Mouse (Mus musculus) midbrain, embryonic 14.5 days (tissue): Measurements from ENCODE around the gene Fam243. TPM values are rescaled to one million over a fixed set of nuclear protein-coding genes. Genes with fewer than 3 reads are reported as not detected.

Experiments
- ATAC-seq: fragments of 200-750 bp; cut with Nextera tagmentation; 2 replicates; pipeline ENCODE4 v1.8.0; 2017; ENCODE audit warnings: moderate number of reproducible peaks, moderate library complexity; ENCODE audit not compliant: low FRiP score, low TSS enrichment
- DNase-seq: peaks from one replicate; pipeline ENCODE4 v3.0.0-alpha.2; 2015
- H3K27ac ChIP-seq: fragments of 300-500 bp; sonication (generic); replicated peaks from 2 replicates; pipeline ENCODE4 v1.5.1; 2014; ENCODE audit warnings: mild to moderate bottlenecking, low read depth, low read length, moderate library complexity
- H3K27me3 ChIP-seq: fragments of 300-500 bp; sonication (generic); 2 replicates; pipeline ENCODE4 v1.6.1; 2014; ENCODE audit warnings: low read length, control low read depth, mixed read lengths; ENCODE audit not compliant: control insufficient read depth, insufficient read depth
- H3K36me3 ChIP-seq: fragments of 300-500 bp; sonication (generic); 2 replicates; pipeline ENCODE4 v1.6.1; 2014; ENCODE audit warnings: low read length, control low read depth; ENCODE audit not compliant: control insufficient read depth, insufficient read depth
- H3K4me1 ChIP-seq: fragments of 300-500 bp; sonication (generic); 2 replicates; pipeline ENCODE4 v1.6.1; 2014; ENCODE audit warnings: mild to moderate bottlenecking, antibody characterized with exemption, low read length, control low read depth; ENCODE audit not compliant: control insufficient read depth, insufficient read depth
- H3K4me2 ChIP-seq: fragments of 300-500 bp; sonication (generic); 2 replicates; pipeline ENCODE4 v1.6.1; 2014; ENCODE audit warnings: mild to moderate bottlenecking, low read length, moderate library complexity
- H3K4me3 ChIP-seq: fragments of 300-500 bp; sonication (generic); replicated peaks from 2 replicates; pipeline ENCODE4 v1.5.1; 2014; ENCODE audit warnings: low read depth, low read length
- H3K9ac ChIP-seq: fragments of 300-500 bp; sonication (generic); replicated peaks from 2 replicates; pipeline ENCODE4 v1.6.1; 2014; ENCODE audit warnings: mild to moderate bottlenecking, low read length, moderate library complexity
- H3K9me3 ChIP-seq: fragments of 300-500 bp; sonication (generic); 2 replicates; pipeline ENCODE4 v1.6.1; 2016; ENCODE audit warnings: low read length, control low read depth, mixed read lengths; ENCODE audit not compliant: control insufficient read depth
- WGBS: fragments of 180-500 bp; shearing (Covaris S2); extraction: QIAGEN DNeasy Blood & Tissue Kit; methylation state at CpG from one replicate; pipeline ENCODE4 v1.1.7; 2014; 5-methylcytosine and 5-hydroxymethylcytosine counted together
- polyA plus RNA-seq: library from polyadenylated mRNA; unstranded; fragments of >200 nt; fragmentation: Nextera tagmentation; extraction: Ambion mirVana; gene quantifications from 2 replicates; pipeline ENCODE4 v1.2.1, GENCODE M21; 2014

Fam243 gene
- polyA plus RNA-seq = not detected in 2 replicates

DNA sequence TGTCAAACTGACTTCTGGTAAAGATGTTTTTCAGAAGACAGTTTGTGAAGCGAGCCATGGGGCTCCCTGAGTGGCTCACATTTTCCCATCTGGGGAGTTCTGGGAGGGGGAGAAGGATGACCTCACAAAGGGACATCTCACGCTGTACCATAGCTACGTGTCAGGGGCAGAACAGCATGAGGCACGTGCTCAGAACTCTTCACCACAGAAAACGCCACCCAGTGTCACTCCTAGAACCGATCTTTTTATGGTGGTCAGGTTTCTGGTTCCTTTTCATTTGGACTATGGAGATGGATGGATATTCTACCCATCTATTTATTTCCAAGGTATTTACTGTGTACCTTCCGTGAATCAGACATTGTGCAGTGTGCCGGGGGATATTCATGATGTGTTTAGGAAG, at the start of gene Fam243:
Gene Fam243, minus strand, starts transcription at position 101 of the 400 bp plus-strand sequence.
- ATAC-seq (no peak), DNase-seq (no peak)
- Histone ChIP-seq H3K4me1 (peaks cover 8% of the 10 kb centered on the region), H3K36me3 (no peaks in the 10 kb centered on the region), H3K4me3 (no peak within 1 kb of the TSS), H3K27ac (no peak within 1 kb of the TSS), H3K27me3 (no peaks in the 10 kb centered on the region), H3K4me2 (no peak within 1 kb of the TSS), H3K9ac (no peak within 1 kb of the TSS), H3K9me3 (no peaks in the 10 kb centered on the region)
- WGBS = 91% methylated on average over 8 of the region's 8 CpGs

DNA sequence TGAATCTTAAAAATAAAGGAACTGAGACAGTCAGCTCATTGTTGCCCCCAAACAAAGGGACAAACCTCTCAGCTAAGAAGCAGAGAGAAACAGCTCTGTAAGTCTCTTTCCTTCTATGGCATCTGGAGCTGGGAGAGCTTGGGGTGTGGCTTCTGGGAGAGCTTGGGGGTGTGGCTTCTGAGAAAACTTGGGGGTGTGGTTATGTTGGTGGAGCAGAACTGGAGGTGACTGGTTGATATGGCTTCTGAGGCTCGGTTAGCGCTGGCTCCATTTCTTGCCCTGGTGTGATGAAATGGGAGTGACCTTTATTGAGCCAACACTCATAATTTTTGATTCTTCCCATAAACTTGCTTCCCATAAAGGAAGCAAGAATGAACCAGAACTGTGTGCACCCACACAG, 48.0 kb upstream of the Fam243 start:
- ATAC-seq = no peak
- WGBS = 62% methylated on average over 2 of the region's 2 CpGs

DNA sequence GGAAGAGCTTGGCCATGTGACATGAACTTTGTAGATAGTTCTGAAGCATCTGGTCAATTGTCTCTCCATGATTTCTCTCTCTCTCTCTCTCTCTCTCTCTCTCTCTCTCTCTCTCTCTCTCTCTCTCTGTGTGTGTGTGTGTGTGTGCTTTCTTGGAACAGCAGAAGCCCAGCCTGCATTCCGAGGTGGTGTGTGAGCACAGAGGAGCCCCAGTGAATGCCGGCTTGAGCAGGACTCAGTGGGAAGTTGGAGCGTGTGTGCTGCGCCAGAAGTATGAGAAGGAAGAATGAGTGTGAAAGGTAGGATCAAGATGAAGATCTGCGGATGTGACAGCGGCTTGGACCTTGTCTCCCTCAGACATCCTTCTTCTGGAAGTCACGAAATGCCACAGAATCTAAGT, 44.2 kb upstream of the Fam243 start:
- Histone ChIP-seq H3K4me2 (no peak overlapping the region), H3K27ac (no peak overlapping the region), H3K4me3 (no peak overlapping the region), H3K4me1 (no peaks in the 10 kb centered on the region), H3K9me3 (no peaks in the 10 kb centered on the region), H3K27me3 (no peaks in the 10 kb centered on the region), H3K9ac (no peak overlapping the region), H3K36me3 (no peaks in the 10 kb centered on the region)
- DNase-seq (no peak), ATAC-seq (no peak)
- 52% methylated on average over 7 of the region's 7 CpGs for WGBS

More for the DNA sequence above, 48.0 kb upstream of the Fam243 start:
- Histone ChIP-seq H3K36me3 (no peaks in the 10 kb centered on the region), H3K4me1 (0 out of 2 replicates have a peak, but pooled peaks cover 7% of the 10 kb centered on the region), H3K27me3 (no peaks in the 10 kb centered on the region), H3K4me2 (no peak overlapping the region), H3K27ac (no peak overlapping the region), H3K9ac (no peak overlapping the region), H3K4me3 (no peak overlapping the region), H3K9me3 (no peaks in the 10 kb centered on the region)
- no peak for DNase-seq

DNA sequence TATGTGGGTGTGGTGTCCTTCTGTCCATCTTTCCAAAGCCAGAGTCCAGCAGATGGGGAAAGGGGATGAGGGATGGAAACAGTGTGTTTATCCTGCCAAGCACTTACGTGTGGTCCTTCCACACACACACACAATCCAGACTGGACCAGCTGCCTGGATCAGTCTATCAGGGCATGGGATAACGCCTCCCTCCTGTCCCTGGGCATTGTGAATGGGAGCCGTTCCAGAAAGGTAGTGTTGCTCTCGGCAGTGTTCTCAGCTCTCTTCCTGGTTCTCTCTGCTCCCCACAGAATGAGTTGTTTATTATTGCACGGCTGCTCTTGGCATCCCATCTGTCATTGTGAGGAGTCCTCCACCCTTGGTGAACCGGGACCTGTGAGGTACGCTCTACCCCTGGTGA, 39.5 kb upstream of the Fam243 start:
- Histone ChIP-seq H3K9me3 (no peaks in the 10 kb centered on the region), H3K36me3 (no peaks in the 10 kb centered on the region), H3K4me1 (0 out of 2 replicates have a peak, but pooled peaks cover 3% of the 10 kb centered on the region), H3K4me2 (no peak overlapping the region), H3K27me3 (no peaks in the 10 kb centered on the region), H3K27ac (no peak overlapping the region), H3K9ac (no peak overlapping the region), H3K4me3 (no peak overlapping the region)
- ATAC-seq = no peak
- no peak for DNase-seq
- 88% methylated on average over 7 of the region's 7 CpGs for WGBS

DNA sequence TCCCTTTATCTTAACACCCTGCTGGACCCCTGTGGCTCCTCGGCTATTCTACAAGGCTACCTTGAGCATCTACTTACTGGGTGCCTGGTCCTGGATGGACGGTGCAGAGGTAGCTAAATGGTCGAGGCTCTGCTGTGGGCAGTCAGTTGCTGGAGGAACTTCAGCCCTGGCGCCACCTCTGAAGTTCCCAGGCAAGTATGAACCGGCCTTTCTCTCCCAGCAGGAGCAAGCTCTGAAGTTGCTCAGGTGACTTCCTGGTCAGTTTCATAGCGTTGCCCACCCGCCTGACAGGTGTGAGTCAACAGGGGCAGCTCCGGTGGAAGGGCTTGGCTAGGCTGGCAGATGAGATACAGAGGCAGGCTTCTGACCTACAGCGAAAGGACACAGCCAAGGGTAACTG, 38.0 kb upstream of the Fam243 start, which contains the start of gene Kcne1:
Gene Kcne1, minus strand, starts transcription at position 240 of the 400 bp plus-strand sequence.
- ATAC-seq = no peak
- no peaks in the 10 kb centered on the region for H3K36me3 ChIP-seq
- no peak for DNase-seq
- 67% methylated on average over 9 of the region's 9 CpGs for WGBS
- no peak within 1 kb of the TSS for H3K4me3 ChIP-seq
- H3K27me3 ChIP-seq = no peaks in the 10 kb centered on the region
- no peak within 1 kb of the TSS for H3K4me2 ChIP-seq
- 0 out of 2 replicates have a peak, but pooled peaks cover 3% of the 10 kb centered on the region for H3K4me1 ChIP-seq
- H3K9me3 ChIP-seq = no peaks in the 10 kb centered on the region
- H3K27ac ChIP-seq = no peak within 1 kb of the TSS
- H3K9ac ChIP-seq = no peak within 1 kb of the TSS

DNA sequence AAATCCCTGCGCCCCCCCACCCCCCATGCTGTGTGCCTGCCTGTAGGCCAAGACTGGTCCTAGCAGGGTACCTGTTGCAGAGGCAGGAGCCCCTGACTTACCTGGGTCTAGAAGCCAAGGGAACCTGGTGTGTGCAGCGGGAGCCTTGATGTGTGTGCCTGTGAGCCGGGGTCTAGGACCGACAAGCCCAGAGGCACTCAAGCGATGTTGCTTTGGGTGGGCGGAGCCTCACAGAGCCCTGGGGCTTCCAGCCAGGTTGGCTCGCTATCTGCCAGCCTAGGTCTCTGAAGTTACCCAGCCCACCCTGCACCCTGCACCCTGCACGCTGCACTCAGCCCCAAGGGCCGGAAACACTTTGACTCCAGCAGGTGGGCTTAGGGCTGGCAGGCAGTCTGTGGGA, 37.5 kb upstream of the Fam243 start:
- 24% methylated on average over 9 of the region's 9 CpGs for WGBS
- Histone ChIP-seq H3K4me1 (0 out of 2 replicates have a peak, but pooled peaks cover 3% of the 10 kb centered on the region), H3K9ac (no peak overlapping the region), H3K4me3 (no peak overlapping the region), H3K27ac (no peak overlapping the region), H3K4me2 (no peak overlapping the region), H3K9me3 (no peaks in the 10 kb centered on the region), H3K36me3 (no peaks in the 10 kb centered on the region), H3K27me3 (no peaks in the 10 kb centered on the region)
- ATAC-seq = no peak
- DNase-seq = no peak

DNA sequence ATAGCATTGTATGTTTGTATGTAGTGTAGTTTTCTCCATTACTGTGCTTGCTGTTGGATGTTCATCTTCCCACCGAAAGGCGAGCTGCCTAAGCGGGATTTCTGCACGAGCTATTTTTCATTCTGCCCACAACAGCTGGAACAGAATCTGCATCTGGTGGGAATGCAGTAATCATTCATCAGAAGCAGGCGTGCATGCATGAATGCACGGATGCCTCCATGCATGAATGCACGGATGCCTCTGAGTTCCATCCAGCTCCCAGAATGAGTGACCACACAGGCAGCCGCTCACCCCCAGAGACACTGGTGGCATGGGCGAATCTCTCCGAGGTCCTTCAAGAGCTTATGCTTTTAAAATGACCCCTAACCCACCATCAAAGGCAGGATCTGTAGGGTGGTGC, 36.3 kb upstream of the Fam243 start:
- ATAC-seq (no peak), DNase-seq (no peak)
- no peaks in the 10 kb centered on the region for H3K36me3 ChIP-seq
- no peak overlapping the region for H3K4me3 ChIP-seq
- H3K9me3 ChIP-seq = no peaks in the 10 kb centered on the region
- no peak overlapping the region for H3K4me2 ChIP-seq
- WGBS = 21% methylated on average over 10 of the region's 10 CpGs
- H3K27me3 ChIP-seq = no peaks in the 10 kb centered on the region
- H3K27ac ChIP-seq = no peak overlapping the region
- H3K9ac ChIP-seq = no peak overlapping the region
- 0 out of 2 replicates have a peak, but pooled peaks cover 3% of the 10 kb centered on the region for H3K4me1 ChIP-seq

DNA sequence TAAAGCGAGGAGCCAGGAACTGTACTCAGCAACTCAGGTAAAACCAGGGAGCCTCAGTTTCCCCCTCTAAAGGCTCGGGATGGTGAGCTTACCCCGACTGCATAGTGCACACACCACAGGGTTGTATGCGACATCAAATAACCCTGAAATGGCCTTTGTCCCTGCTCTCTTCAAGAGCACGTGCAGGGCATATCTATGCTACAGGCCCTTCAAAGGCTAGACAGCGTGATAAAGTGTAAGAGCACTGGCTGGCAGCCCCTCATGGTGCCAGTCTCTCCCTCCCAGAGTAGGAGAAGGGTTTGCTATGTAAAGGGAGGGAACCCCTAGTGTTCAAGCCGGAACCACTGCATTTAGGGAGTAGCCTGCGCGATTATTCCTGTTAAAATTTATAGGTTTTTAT, 35.8 kb upstream of the Fam243 start:
- WGBS = 64% methylated on average over 9 of the region's 9 CpGs

DNA sequence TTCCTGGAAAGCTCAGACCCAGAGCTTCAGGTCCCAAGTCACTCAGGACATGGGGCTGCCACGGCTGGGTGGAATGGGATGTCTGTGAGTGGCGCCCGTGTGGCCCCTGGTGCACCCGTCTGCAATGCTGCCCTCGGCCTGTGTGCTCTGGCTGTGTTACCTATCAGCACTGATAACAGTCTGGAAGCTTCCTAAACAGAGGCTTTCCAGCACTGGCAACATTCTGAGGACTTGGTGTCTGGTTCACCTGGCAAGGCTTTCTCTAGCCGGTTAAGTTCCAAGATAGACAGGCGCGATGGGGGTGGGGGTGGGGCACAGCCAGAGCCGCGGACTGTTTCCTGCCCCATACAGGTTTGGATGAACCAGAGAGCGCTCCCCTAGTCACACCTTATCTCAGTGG, 34.7 kb upstream of the Fam243 start:
- 0 out of 2 replicates have a peak overlapping the region, but pooled peaks have one; percentile 4 for H3K9ac ChIP-seq
- no peaks in the 10 kb centered on the region for H3K9me3 ChIP-seq
- H3K27ac ChIP-seq = no peak overlapping the region
- H3K4me1 ChIP-seq = 0 out of 2 replicates have a peak, but pooled peaks cover 3% of the 10 kb centered on the region
- no peak for DNase-seq
- no peaks in the 10 kb centered on the region for H3K36me3 ChIP-seq
- no peak overlapping the region for H3K4me2 ChIP-seq
- 82% methylated on average over 11 of the region's 11 CpGs for WGBS
- H3K27me3 ChIP-seq = no peaks in the 10 kb centered on the region
- no peak for ATAC-seq
- H3K4me3 ChIP-seq = no peak overlapping the region

More for the DNA sequence above, 35.8 kb upstream of the Fam243 start:
- Histone ChIP-seq H3K4me1 (0 out of 2 replicates have a peak, but pooled peaks cover 3% of the 10 kb centered on the region), H3K36me3 (no peaks in the 10 kb centered on the region), H3K27ac (no peak overlapping the region), H3K4me2 (no peak overlapping the region), H3K4me3 (no peak overlapping the region), H3K9me3 (no peaks in the 10 kb centered on the region), H3K9ac (no peak overlapping the region), H3K27me3 (no peaks in the 10 kb centered on the region)
- ATAC-seq = no peak
- no peak for DNase-seq
